Mouse (Mus musculus): ENCODE measurements at regions not wholly inside any gene's neighbourhood (a gene's known extent, or its start where the extent isn't known, plus 50 kb on each side); places are given as distances from the start of the nearest gene placed in this dataset.

DNA sequence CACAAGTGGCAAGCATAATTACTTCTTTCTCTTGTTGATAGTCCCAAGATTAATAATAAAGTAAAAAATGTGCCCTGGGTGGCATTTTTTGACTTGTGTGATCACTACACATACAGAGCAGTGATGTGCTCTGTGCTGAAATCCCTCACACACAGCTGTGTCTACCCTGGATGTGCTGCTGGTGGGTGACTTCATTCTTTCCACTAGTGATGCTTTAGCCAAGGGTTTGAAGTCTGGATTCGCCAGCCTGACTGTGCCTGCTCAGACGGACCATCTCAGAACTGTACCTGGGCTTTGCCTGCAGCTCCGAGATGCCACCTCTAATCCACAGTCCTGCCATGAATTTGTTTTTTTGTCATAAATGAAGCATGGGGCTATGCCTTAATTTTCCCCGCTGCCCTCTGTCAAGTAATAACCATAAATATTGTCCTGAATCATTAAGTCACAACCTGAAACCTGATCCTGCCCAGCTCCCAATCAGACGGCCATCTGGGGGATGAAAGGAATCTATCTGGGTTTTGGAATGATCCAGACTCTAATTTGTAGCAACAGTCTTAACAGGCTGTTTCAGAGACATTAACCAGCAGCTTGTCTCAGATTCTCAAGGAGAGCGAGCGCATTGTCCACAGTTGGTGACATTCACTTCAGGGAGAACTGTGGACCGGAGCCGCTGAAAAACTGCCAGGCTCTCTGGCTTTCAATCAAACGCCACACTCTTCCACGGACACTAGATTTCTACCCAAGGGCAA, 330.1 kb upstream of the Npvf start:
- H3K36me3 ChIP-seq = no peaks in the 10 kb centered on the region
- H3K4me3 ChIP-seq = no peak overlapping the region
- H3K27ac ChIP-seq (replicated peaks) = peak overlapping the region; percentile 70
- H3K27me3 ChIP-seq (ENCODE audit: low read depth, poor library complexity, severe bottlenecking) = no peaks in the 10 kb centered on the region
- DNase-seq (ENCODE audit: low spot score) = no peak
- WGBS = 79% methylated on average over 11 of the region's 11 CpGs
- H3K4me1 ChIP-seq = peaks cover 56% of the 10 kb centered on the region
- no peaks in the 10 kb centered on the region for H3K9me3 ChIP-seq (replicated peaks)

DNA sequence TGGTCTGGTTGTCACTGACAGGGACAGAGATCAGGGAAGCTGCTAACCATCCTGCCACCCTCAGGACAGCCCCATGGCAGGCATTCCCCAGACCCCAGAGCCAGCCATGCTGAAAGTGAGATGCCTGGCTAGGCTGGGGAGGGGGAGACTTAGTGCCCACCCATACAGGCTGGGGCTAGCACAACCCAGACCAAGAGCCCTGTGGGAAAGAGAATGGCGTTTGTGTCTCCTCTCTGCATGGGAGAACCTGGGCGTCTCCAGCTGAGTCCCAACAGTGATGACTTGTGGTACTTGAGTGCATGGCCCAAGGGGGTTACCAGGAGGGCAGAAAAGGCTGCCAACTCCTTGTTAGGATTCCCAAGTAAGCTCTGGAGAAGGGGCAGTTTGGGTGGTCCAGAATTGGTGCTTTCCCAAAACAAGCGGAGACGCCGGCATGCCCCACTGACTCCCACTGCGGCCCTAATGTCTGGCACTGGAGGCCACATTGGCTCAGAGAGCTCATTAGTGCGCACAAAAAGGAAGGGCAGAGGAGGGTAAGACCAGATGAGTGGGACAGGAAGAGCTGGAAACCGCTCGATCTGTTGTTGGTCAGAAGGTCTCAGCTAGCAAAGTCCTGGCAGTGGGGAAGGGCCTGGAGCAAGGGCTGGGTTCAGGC, 332.2 kb upstream of the Npvf start:
- WGBS = 76% methylated on average over 9 of the region's 9 CpGs

DNA sequence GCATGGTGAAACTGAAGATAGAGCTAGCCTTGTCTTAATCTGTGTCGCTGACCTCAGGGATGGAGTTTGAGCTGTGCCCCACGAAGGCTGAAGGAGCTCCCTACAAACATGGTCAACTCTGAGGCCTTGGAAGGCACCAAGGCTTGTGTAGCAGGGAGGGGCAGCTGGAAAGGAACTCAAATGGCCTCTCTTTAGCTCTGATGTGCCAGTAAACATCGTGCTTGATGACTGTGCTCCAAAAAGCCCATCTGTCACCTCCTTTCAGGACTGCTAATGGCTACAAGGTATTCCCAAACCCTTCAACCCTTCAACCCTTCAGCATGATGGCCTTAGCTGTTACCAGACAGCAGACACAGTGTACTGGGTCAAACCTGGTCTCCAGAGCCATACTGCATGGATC, 334.3 kb upstream of the Npvf start:
- H3K36me3 ChIP-seq = no peaks in the 10 kb centered on the region
- 0 out of 2 replicates have a peak overlapping the region, but pooled peaks have one; percentile 38 for H3K27ac ChIP-seq (replicated peaks)
- H3K27me3 ChIP-seq (ENCODE audit: low read depth, poor library complexity, severe bottlenecking) = no peaks in the 10 kb centered on the region
- no peaks in the 10 kb centered on the region for H3K9me3 ChIP-seq (replicated peaks)
- H3K4me1 ChIP-seq = peaks cover 27% of the 10 kb centered on the region
- no peak for DNase-seq (ENCODE audit: low spot score)
- WGBS = 75% methylated on average over 3 of the region's 3 CpGs
- no peak overlapping the region for H3K4me3 ChIP-seq

More for the DNA sequence above, 332.2 kb upstream of the Npvf start:
- Histone ChIP-seq H3K27ac (replicated peaks) (peak overlapping the region; percentile 68), H3K27me3 (ENCODE audit: low read depth, poor library complexity, severe bottlenecking) (no peaks in the 10 kb centered on the region), H3K36me3 (no peaks in the 10 kb centered on the region), H3K4me3 (no peak overlapping the region), H3K4me1 (peaks cover 46% of the 10 kb centered on the region), H3K9me3 (replicated peaks) (no peaks in the 10 kb centered on the region)
- DNase-seq (ENCODE audit: low spot score) = no peak

DNA sequence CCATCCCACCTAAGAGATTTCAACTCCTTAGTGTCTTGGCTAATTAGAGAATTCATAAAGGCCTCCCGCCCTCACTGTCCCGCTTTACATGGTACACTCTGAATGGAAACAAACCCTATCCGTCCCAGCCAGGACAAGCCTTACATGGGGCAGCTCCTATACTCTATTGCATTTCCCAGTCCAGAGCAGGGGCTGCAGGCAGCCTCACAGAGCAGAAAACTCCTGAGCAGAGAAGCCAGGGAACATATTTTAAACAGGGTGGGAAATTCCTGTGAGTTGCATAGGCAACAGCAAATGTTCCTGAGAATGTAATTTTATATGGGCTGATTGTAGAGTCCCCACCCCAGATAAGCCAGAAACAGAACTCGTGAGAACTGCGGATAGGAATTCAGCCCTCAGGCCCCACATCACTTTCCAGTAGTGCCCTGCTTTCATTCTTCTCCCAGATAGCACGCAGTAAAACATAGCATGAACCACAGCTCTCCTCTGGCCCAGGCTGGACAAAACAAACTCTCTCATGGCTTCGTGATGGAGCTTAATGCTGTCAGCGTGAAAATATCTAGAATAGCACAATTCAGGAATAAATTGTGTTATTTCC, 337.4 kb upstream of the Npvf start:
- whole genome bisulfite sequencing = 86% methylated on average over 8 of the region's 8 CpGs
- Histone ChIP-seq H3K27ac (replicated peaks) (peak overlapping the region; percentile 46), H3K4me1 (peaks cover 11% of the 10 kb centered on the region), H3K27me3 (ENCODE audit: low read depth, poor library complexity, severe bottlenecking) (no peaks in the 10 kb centered on the region), H3K9me3 (replicated peaks) (no peaks in the 10 kb centered on the region), H3K4me3 (no peak overlapping the region), H3K36me3 (no peaks in the 10 kb centered on the region)
- no peak for DNase-seq (ENCODE audit: low spot score)

DNA sequence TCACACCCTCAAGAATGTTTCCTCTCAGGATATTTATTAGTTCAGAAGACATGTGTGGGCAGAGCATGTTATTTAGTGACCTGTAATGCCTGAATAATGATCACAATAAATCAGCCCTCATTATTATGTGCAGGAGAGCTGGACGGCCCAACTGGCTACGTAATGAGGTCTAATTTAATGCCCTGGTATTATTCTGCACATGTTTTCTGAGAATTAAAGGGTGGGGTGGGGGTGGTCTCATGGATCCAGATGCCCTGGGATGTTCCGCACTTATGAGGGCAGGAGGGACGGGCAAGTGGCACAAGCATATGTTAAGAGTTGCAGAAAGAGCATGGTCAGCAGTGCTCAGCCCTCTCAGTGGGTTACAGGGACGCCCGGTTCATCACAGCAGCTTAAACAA, 339.7 kb upstream of the Npvf start:
- no peak for DNase-seq (ENCODE audit: low spot score)
- no peaks in the 10 kb centered on the region for H3K27me3 ChIP-seq (ENCODE audit: low read depth, poor library complexity, severe bottlenecking)
- H3K27ac ChIP-seq (replicated peaks) = peak overlapping the region; percentile 46; the same call in 1 of the 2 replicates
- no peaks in the 10 kb centered on the region for H3K9me3 ChIP-seq (replicated peaks)
- peaks cover 10% of the 10 kb centered on the region; the same call in 1 of the 2 replicates for H3K4me1 ChIP-seq
- no peaks in the 10 kb centered on the region for H3K36me3 ChIP-seq
- H3K4me3 ChIP-seq = no peak overlapping the region
- 88% methylated on average over 6 of the region's 6 CpGs for WGBS

DNA sequence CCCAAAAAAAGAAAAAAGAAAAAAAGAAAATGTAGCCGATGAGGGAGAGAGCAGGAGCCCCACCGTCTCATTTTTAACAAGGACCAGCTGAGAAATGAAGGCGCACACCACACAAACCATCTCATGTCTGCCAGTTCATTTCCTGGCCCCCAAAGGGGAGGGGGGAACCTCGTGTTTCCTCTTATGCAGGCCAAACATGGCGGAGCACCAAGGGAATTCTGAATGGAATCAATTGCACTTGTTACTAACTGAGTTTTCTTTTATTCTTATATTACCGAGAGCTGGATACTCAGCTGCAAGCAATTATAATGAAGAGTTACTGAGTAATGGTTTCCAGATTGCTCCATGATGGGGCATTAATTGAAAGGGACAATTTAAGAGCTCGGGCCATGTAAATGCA, 348.5 kb upstream of the Npvf start:
- Histone ChIP-seq H3K4me1 (peaks cover 34% of the 10 kb centered on the region), H3K9me3 (replicated peaks) (no peaks in the 10 kb centered on the region), H3K27me3 (ENCODE audit: low read depth, poor library complexity, severe bottlenecking) (no peaks in the 10 kb centered on the region; the same call in 1 of the 2 replicates), H3K27ac (replicated peaks) (no peak overlapping the region), H3K4me3 (no peak overlapping the region), H3K36me3 (no peaks in the 10 kb centered on the region)
- DNase-seq (ENCODE audit: low spot score) = no peak
- 77% methylated on average over 7 of the region's 7 CpGs for WGBS

DNA sequence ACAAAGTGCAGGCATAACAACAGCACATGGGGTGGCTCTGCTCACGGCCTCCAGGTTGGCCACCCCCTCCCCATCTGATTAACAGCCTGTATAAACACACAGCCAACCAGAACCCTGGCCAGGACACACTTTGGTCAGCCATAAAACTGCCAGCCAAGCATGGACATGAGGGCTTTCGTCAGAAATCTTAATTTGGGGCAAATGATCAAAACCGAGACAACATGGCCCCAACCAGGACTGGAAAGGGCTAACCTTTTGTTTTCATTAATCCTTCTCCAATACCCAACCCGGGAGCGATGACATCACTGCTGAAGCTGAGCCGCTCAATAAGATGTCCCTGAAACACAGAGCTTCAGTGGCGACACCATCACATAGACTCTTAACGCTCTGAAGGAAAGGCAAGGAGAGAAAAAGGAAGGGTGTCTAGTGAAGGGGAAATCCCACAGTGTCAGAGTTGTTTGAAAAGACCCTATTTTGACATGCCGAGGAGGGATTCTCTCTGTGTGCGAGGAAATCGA, 351.9 kb upstream of the Npvf start:
- Histone ChIP-seq H3K27me3 (ENCODE audit: low read depth, poor library complexity, severe bottlenecking) (peaks cover 9% of the 10 kb centered on the region; the same call in 1 of the 2 replicates), H3K4me1 (peaks cover 39% of the 10 kb centered on the region), H3K4me3 (no peak overlapping the region), H3K9me3 (replicated peaks) (no peaks in the 10 kb centered on the region), H3K36me3 (no peaks in the 10 kb centered on the region), H3K27ac (replicated peaks) (peak overlapping the region; percentile 87)
- DNase-seq (ENCODE audit: low spot score) = peak; percentile 56
- WGBS = 35% methylated on average over 11 of the region's 11 CpGs

DNA sequence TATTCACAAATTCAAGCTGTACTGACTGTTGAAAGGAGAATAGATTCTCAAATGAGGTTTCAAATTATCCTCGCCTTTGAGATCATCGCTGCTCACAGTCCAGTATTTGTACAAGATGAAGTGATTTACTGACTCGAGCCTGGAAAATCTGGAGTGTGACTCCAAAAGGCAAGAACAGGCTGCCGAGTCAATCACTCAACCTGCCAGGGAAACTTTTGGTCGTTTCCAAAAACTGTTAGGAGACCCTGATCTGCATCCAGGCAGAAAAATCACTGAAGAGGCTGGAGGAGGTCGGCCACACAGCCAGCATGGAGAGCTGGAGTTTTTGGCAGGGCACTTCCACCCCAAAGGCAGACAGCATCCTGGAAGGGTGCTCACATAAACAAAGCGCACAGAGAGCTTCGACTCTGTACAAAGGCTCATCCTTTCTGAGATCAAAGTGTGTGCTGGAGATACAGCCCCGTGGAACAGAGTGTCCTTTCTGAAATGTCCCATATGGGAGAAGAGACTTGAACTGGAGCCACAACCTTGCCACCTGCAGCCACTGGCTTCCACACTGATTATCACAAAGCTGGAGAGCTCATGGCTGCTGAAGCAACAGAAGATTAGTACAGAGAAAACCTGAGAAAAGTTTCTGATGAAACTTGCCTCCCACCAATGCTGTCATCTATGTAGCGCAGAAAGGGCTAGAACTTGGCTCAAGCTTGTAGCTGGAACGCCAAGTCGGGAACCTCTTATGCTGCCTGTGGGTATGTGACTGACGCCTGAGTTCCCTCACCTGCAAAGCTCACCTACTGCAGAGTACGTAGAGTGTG, 355.5 kb upstream of the Npvf start:
- H3K9me3 ChIP-seq (replicated peaks) = no peaks in the 10 kb centered on the region
- H3K36me3 ChIP-seq = no peaks in the 10 kb centered on the region
- H3K27ac ChIP-seq (replicated peaks) = peak overlapping the region; percentile 64; the same call in 1 of the 2 replicates
- H3K4me1 ChIP-seq = peaks cover 31% of the 10 kb centered on the region
- no peak overlapping the region for H3K4me3 ChIP-seq
- H3K27me3 ChIP-seq (ENCODE audit: low read depth, poor library complexity, severe bottlenecking) = peaks cover 21% of the 10 kb centered on the region; the same call in 1 of the 2 replicates
- WGBS = 86% methylated on average over 14 of the region's 14 CpGs
- DNase-seq (ENCODE audit: low spot score) = no peak

DNA sequence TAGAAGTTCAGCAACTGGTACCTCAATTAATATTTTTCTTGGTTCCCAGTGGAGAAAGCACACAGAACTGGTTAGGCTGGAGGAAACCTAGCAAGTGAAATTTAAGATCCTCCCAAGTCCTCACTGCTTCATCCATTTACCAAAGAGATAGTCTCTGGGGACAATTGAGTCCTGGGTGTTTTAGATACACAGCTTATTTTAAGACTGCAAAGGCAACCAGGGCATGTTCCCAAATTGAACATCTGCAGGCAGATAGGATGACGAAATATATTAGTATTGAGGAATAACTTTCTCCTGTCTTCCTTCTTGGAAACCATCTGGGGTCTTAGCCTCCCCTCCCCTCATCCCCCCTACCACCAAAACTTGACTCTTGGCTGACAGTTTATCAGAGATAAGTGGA, 356.3 kb upstream of the Npvf start:
- DNase-seq (ENCODE audit: low spot score) = no peak
- Histone ChIP-seq H3K9me3 (replicated peaks) (no peaks in the 10 kb centered on the region), H3K4me3 (no peak overlapping the region), H3K36me3 (no peaks in the 10 kb centered on the region), H3K4me1 (peaks cover 31% of the 10 kb centered on the region), H3K27me3 (ENCODE audit: low read depth, poor library complexity, severe bottlenecking) (peaks cover 21% of the 10 kb centered on the region; the same call in 1 of the 2 replicates), H3K27ac (replicated peaks) (no peak overlapping the region; the same call in 1 of the 2 replicates)
- WGBS = 85% methylated on average over 1 of the region's 1 CpGs

DNA sequence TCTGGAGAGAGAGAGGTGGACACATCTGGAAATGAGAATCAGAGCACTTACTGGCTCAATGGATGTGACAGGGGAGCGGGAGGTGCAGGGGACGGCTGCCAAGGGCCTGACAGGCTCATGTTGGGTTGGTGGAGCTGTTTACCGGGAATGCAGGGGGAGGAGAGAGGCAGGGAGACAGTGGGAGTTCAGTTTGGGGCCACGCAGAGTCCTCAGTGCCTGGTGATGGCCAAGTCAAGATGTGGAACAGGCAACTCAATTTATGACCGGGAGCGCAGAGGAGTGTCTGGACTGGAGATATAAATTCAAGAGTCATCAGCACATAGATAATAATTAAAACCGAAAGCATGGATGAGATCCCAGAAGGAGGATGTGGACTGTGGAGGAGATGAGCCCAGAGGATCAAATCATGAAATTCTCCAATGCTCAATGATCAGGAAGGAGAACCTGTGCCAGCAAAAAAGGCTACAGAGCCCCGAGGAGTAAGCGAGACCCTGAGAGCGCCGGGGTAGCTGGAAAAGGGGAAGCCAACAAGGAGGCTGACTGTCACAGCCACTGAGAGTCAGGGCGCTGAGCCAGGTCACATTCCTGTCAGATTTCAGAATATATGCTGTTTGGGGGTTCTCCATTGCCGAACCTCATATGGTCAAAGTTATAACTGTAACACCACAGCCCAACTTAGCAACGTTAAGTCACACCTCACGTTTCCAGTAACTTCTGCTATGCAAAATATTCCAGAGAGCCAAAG, 358.0 kb upstream of the Npvf start:
- Histone ChIP-seq H3K36me3 (no peaks in the 10 kb centered on the region), H3K27ac (replicated peaks) (peak overlapping the region; percentile 38; the same call in 1 of the 2 replicates), H3K4me3 (no peak overlapping the region), H3K9me3 (replicated peaks) (no peaks in the 10 kb centered on the region), H3K4me1 (peaks cover 31% of the 10 kb centered on the region), H3K27me3 (ENCODE audit: low read depth, poor library complexity, severe bottlenecking) (peaks cover 21% of the 10 kb centered on the region; the same call in 1 of the 2 replicates)
- no peak for DNase-seq (ENCODE audit: low spot score)
- 88% methylated on average over 15 of the region's 15 CpGs for WGBS

DNA sequence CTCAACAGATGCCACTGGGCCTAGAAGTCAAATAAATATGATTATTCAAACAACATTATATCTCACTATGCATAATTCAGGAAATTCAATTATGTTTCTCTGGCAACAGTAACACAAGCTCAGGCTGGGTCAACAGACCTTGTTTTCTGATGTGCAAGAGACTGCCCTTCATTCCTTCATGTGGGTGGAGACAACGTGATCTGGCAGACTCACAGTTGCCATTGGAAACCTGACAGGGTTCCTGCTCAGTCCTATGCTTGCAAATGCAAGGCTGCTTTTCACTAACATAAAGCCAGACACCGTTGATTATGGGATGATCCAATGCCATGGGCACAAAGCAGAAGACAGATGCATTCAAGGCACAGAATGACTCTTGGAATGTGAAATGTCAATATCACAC, 361.5 kb upstream of the Npvf start:
- peaks cover 30% of the 10 kb centered on the region; the same call in 1 of the 2 replicates for H3K27me3 ChIP-seq (ENCODE audit: low read depth, poor library complexity, severe bottlenecking)
- H3K9me3 ChIP-seq (replicated peaks) = no peaks in the 10 kb centered on the region
- 47% methylated on average over 2 of the region's 2 CpGs for WGBS
- no peak overlapping the region for H3K4me3 ChIP-seq
- peaks cover 34% of the 10 kb centered on the region for H3K4me1 ChIP-seq
- no peaks in the 10 kb centered on the region for H3K36me3 ChIP-seq
- no peak for DNase-seq (ENCODE audit: low spot score)
- peak overlapping the region; percentile 82 for H3K27ac ChIP-seq (replicated peaks)

Data from midbrain, embryonic 10.5 days (tissue).